Mouse (Mus musculus): ENCODE data around the gene Mtr. TPM values are rescaled to one million over a fixed set of nuclear protein-coding genes. Genes with fewer than 3 reads are reported as not detected.
A peak's percentile ranks its signal among the peaks of the same experiment; 100 is the strongest.

Mtr gene
- polyA plus RNA-seq, 1 experiment = 24.0 TPM

DNA sequence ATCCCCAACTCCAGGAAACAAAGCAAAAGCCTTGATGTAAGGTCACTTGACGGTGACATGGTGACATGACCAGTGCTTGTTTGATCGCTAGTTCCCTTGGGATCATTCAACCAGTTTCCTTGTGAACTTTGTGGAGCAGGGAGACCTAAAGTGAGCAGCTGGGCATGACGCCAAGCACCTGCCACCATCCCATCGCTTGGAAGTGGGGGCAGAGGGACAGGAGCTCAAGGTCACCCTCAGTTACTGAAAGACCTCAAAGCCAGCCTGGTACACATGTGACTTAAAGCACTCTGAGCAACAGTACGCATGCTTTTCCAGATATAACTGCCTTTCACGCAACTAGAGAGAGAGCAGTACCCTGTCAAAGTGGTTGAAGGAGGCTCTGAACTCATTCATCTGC is 16.8 kb upstream of the Mtr start:
- Histone ChIP-seq H3K27ac (ENCODE audit: insufficient read depth, low read depth, low read length) (no peak overlapping the region), H3K4me3 (ENCODE audit: insufficient read depth, low read length) (no peak overlapping the region), H3K4me1 (ENCODE audit: control insufficient read depth, insufficient read depth, low read length) (no peaks in the 10 kb centered on the region)
- no peak for TF ChIP-seq POLR2A (IDR thresholded peaks at IDR 0.05; ENCODE audit: borderline replicate concordance, low read depth, low read length)
- TF ChIP-seq CTCF (IDR thresholded peaks at IDR 0.05; ENCODE audit: low read depth, low read length) = no peak

DNA sequence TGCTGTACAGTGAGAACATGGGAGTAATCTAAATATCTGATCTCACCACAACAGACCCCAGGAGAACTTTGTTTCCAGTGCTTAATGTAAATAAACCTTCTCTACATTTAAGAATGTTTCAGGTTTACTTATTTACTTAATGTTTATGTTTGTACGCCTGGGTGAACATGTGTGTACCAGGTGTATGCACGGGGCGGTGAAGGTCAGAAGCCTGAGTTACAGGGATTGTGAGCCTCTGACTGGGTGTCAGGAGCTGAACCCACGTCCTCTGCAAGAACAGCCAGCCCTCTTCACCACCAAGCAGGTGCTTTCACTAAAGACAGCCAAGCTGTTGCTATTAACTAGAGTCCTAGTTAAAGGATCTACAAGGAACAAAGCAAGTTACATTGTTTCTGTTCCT is 16.3 kb upstream of the Mtr start:
- no peak for TF ChIP-seq CTCF (IDR thresholded peaks at IDR 0.05; ENCODE audit: low read depth, low read length)
- TF ChIP-seq POLR2A (IDR thresholded peaks at IDR 0.05; ENCODE audit: borderline replicate concordance, low read depth, low read length) = no peak
- Histone ChIP-seq H3K4me1 (ENCODE audit: control insufficient read depth, insufficient read depth, low read length) (no peaks in the 10 kb centered on the region), H3K27ac (ENCODE audit: insufficient read depth, low read depth, low read length) (no peak overlapping the region), H3K4me3 (ENCODE audit: insufficient read depth, low read length) (no peak overlapping the region)

DNA sequence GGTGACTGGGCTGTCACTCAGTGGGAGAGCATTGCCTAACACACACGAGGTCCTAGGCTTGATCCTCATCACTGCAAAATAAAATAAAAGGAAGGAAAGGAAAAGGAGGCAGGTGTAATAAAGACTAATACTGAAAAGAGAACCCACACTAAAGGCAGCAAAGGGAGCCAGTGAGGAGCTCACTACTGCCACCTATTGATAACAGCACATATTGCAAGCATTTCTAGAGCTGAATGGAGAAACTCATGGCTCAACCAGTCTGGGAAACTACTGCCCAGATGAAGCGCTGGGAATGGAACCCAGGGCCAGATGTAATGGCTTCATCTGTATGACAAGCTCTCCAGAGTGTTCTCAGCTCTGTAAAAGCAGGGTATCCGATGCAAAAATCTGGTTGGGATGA is 15.0 kb upstream of the Mtr start:
- Histone ChIP-seq H3K4me1 (ENCODE audit: control insufficient read depth, insufficient read depth, low read length) (no peaks in the 10 kb centered on the region), H3K27ac (ENCODE audit: insufficient read depth, low read depth, low read length) (no peak overlapping the region), H3K4me3 (ENCODE audit: insufficient read depth, low read length) (no peak overlapping the region)
- TF ChIP-seq POLR2A (IDR thresholded peaks at IDR 0.05; ENCODE audit: borderline replicate concordance, low read depth, low read length) (no peak), CTCF (IDR thresholded peaks at IDR 0.05; ENCODE audit: low read depth, low read length) (no peak)

DNA sequence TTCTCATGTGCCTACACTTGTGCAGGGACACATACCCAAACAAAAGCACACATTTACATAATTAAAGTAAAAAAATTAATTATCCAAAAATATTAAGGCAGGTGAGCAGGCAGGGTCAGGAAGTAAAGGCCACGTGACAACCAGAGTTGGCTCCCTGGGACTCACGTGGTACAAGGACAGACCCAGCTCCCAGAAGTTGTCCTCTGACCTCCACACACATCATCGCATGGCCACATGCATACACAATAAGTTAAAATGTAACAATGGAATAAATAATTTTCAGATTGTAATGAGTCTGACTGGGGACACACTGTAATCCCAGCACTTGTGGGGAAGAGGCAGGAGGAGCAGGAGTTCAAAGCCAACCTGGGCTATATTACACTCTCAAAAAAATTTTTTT is 10.1 kb upstream of the Mtr start:
- H3K4me1 ChIP-seq (ENCODE audit: control insufficient read depth, insufficient read depth, low read length) = peaks cover 18% of the 10 kb centered on the region
- no peak overlapping the region for H3K27ac ChIP-seq (ENCODE audit: insufficient read depth, low read depth, low read length)
- no peak overlapping the region for H3K4me3 ChIP-seq (ENCODE audit: insufficient read depth, low read length)
- TF ChIP-seq CTCF (IDR thresholded peaks at IDR 0.05; ENCODE audit: low read depth, low read length) = no peak

DNA sequence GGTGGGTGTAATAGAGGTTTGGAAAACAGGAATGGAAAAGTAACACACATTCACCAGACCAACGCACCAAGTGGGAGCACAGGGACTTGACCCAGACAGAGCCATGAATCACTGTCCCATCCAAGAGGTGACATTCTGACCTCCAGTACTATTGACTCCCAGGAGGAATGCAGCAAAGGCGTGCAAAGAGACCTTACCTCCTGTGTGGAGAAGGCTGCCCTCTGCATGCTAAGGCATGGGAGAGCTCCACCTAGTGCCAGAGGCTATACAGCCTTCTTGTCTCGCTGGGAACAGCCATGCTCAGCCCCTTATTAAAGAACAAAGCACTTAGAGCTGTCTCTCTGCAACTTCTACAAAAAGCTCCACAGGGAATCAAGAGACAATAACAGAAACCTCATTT is 9.2 kb upstream of the Mtr start:
- TF ChIP-seq CTCF (IDR thresholded peaks at IDR 0.05; ENCODE audit: low read depth, low read length) (no peak), POLR2A (IDR thresholded peaks at IDR 0.05; ENCODE audit: borderline replicate concordance, low read depth, low read length) (no peak)
- Histone ChIP-seq H3K4me1 (ENCODE audit: control insufficient read depth, insufficient read depth, low read length) (peaks cover 19% of the 10 kb centered on the region), H3K27ac (ENCODE audit: insufficient read depth, low read depth, low read length) (no peak overlapping the region), H3K4me3 (ENCODE audit: insufficient read depth, low read length) (no peak overlapping the region)

DNA sequence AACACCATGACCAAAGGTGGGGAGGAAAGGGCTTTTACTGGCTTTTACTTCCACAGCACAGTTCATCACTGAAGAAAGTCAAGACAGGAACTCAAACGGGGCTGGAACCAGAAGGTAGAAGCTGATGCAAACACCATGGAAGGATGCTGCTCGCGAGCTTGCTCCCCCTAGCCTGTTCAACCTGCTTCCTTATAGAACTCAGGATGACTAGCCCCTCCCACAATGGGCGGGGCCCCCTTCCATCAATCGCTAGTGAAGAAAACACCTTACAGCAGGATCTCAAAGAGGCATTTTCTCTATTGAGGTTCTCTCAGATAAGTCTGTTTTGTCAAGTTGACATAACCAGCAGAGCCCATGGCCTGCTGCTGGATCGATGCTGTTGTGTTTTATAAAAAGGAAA is 6.1 kb upstream of the Mtr start:
- no peak overlapping the region for H3K27ac ChIP-seq (ENCODE audit: insufficient read depth, low read depth, low read length)
- H3K4me1 ChIP-seq (ENCODE audit: control insufficient read depth, insufficient read depth, low read length) = peaks cover 19% of the 10 kb centered on the region
- TF ChIP-seq CTCF (IDR thresholded peaks at IDR 0.05; ENCODE audit: low read depth, low read length) = no peak
- no peak for TF ChIP-seq POLR2A (IDR thresholded peaks at IDR 0.05; ENCODE audit: borderline replicate concordance, low read depth, low read length)
- H3K4me3 ChIP-seq (ENCODE audit: insufficient read depth, low read length) = no peak overlapping the region

DNA sequence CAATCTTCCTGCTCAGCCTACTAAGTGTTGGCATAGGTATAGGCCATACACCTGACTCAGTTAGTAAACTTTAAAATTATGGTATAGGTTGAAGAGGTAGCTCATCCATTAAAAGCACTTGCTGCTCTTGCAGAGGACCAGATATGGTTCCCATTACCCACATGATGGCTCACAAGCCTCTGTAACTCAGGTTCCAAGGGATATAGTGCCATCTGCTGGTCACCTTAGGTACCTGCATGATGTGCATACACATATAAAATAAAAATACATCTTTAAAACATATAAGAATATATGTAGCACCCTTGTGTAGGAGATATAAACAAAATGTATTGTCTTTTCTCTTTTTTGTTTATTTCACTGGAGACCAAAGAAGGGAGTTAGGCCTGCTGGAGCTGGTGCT is 3.6 kb upstream of the Mtr start:
- TF ChIP-seq POLR2A (IDR thresholded peaks at IDR 0.05; ENCODE audit: borderline replicate concordance, low read depth, low read length) = no peak
- no peak for TF ChIP-seq CTCF (IDR thresholded peaks at IDR 0.05; ENCODE audit: low read depth, low read length)
- Histone ChIP-seq H3K27ac (ENCODE audit: insufficient read depth, low read depth, low read length) (no peak overlapping the region), H3K4me3 (ENCODE audit: insufficient read depth, low read length) (no peak overlapping the region), H3K4me1 (ENCODE audit: control insufficient read depth, insufficient read depth, low read length) (peaks cover 19% of the 10 kb centered on the region)

DNA sequence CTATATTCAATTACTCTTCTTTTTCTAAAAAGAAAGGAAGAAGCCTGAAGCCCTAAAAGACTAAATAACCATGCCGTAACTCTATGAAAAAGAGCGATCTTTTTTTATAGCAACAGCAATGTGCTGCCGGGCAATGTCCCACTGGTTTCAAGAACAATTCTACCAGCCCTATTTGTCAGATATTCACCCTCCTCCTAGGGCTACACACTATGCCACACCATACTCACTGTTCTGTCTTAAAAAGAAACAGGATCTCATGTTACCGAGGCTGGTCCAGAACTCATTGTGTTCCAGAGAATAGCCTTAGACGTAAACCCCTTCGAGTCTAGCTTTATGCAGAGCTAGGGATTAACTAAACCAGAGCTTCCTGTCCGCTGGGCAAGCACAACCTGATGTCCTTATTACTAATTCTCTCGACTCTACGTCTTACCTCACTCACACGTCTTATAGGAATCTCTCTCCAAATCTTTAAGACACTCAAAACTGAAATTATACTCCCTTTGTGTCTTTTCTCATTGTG is 982 bp downstream of the Mtr start:
- Histone ChIP-seq H3K27ac (ENCODE audit: insufficient read depth, low read depth, low read length) (peak overlapping the region; percentile 77), H3K4me3 (ENCODE audit: insufficient read depth, low read length) (peak overlapping the region; percentile 82), H3K4me1 (ENCODE audit: control insufficient read depth, insufficient read depth, low read length) (peaks cover 21% of the 10 kb centered on the region)
- TF ChIP-seq CTCF (IDR thresholded peaks at IDR 0.05; ENCODE audit: low read depth, low read length) (no peak), POLR2A (IDR thresholded peaks at IDR 0.05; ENCODE audit: borderline replicate concordance, low read depth, low read length) (no peak)

DNA sequence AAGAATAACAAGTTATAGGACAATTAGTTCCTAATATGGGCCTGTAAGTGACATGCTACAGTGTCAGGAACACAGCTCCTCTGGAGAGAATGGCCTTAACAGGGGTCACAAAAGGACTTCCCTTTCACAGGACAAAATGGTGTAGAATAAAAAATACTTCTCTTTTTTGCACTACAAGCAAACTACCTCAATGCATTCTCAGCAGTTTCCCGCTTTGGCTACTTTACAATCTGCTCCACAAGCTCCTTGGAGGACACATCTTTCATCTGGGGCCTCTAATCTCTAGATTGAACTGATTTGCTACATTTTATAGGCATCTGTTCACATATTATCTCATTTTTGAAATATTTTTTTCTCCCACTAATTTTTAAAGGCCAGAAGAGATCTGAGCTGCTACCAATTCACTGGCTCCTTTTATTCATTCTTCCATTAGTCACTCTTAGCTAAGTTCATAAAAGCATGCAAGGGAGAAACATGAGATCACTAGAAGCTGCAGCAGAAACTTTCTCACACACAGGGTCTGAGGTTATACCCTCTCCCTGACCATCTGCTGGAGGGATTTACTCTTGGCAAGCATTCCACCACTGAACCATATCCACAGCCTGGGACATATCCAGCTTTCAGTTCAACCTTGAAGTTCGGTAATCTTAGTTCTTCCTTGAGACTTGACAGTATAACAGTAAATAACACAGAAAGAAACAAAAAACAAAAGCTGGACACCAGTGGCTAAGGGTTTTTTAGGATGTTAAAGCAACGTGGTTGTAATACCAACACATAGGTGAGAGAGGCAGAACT is 1.8 kb downstream of the Mtr start:
- peak overlapping the region; percentile 90 for H3K27ac ChIP-seq (ENCODE audit: insufficient read depth, low read depth, low read length)
- H3K4me3 ChIP-seq (ENCODE audit: insufficient read depth, low read length) = peak overlapping the region; percentile 82
- no peak for TF ChIP-seq CTCF (IDR thresholded peaks at IDR 0.05; ENCODE audit: low read depth, low read length)
- no peak for TF ChIP-seq POLR2A (IDR thresholded peaks at IDR 0.05; ENCODE audit: borderline replicate concordance, low read depth, low read length)
- H3K4me1 ChIP-seq (ENCODE audit: control insufficient read depth, insufficient read depth, low read length) = peaks cover 25% of the 10 kb centered on the region

DNA sequence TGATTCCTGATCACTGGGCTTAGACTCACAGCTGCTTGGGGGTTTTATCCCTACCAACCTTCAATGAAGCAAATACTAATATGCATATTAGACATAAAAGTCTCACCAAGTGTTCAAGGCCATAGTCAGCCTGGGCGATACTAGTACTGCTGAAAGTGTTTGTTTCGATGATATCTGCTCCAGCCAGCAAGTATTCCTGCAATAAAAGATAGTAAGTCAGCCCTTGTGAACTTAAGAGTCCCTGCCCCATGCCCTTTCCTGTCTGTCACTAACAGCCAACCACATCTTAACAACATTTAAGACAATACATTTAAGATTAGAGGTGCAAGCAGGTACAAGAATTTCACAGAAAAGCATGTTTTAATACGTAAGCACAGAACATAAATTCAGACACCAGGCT is 7.4 kb downstream of the Mtr start:
- no peak overlapping the region for H3K27ac ChIP-seq (ENCODE audit: insufficient read depth, low read depth, low read length)
- TF ChIP-seq CTCF (IDR thresholded peaks at IDR 0.05; ENCODE audit: low read depth, low read length) (no peak), POLR2A (IDR thresholded peaks at IDR 0.05; ENCODE audit: borderline replicate concordance, low read depth, low read length) (no peak)
- no peak overlapping the region for H3K4me3 ChIP-seq (ENCODE audit: insufficient read depth, low read length)
- H3K4me1 ChIP-seq (ENCODE audit: control insufficient read depth, insufficient read depth, low read length) = peaks cover 21% of the 10 kb centered on the region
